Mouse (Mus musculus): ENCODE measurements around the gene Zfp260. TPM values are rescaled to one million over a fixed set of nuclear protein-coding genes. Genes with fewer than 3 reads are reported as not detected.

Gene Zfp260
- polyA plus RNA-seq, 1 experiment from 2014 or later, result 82.3 TPM

DNA sequence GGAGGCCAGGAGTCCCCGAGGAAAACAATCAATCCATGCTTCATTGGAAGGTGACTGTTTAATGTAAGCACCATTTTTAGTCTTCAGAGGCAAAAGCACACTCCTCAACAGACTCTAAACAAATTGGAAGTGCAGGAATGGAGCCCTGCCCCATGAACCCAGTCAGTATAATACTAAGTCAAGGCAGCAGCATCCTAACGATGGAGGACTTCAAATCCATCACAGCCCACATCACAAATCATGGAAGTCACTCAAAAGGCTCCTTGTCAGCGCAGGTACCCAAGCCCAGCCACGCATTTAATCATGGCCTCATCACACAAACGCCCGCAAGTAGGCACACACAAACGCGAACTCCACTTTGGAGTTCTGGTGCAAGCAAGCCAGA, 48.6 kb downstream of the Zfp260 start:
- no peaks in the 10 kb centered on the region for H3K27me3 ChIP-seq (replicated peaks)
- no peaks in the 10 kb centered on the region for H3K9me3 ChIP-seq
- no peaks in the 10 kb centered on the region for H3K4me1 ChIP-seq (replicated peaks)
- peak overlapping the region; percentile 67 for H3K4me2 ChIP-seq (replicated peaks)
- H3K4me3 ChIP-seq (replicated peaks), result peak overlapping the region; percentile 51
- 13% methylated on average over 8 of the region's 8 CpGs for WGBS
- peak overlapping the region; percentile 59; the same call in 1 of the 2 replicates for H3K9ac ChIP-seq
- H3K27ac ChIP-seq, result peak overlapping the region; percentile 73; the same call in 1 of the 2 replicates
- H3K36me3 ChIP-seq, result peaks cover 11% of the 10 kb centered on the region; the same call in 1 of the 2 replicates
- ATAC-seq, result peak; percentile 29

DNA sequence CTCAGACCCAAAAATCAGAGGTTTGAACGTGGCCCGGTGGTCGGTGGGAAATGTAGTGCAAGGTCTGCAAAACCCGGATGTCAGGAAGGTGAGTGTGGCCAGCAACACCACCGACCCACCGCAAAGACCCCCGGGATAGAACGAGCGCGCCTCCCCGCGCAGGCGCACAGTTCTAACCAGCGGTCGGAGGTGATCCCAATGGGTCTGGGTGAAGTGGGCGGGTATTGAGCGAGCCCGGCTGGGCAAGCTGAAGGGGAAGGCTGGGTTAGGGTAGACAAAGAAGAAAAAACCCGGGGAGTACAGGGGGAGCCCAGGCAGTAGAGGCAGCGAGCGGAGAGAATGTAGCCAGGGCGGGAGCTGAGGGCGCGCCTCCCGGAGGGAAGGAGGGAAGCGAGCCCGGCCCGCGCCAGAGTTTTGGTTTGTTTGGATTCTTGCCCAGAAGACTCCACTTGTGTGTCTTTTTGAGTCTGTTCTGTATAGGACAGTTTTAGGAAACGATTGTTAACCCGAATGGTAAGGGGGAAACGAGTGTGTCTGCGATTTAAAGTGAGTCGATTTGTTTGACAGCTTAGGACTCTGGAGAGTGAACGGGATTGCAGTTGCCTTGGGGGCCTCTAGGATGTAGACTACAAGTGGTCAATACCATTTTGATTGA, 49.1 kb downstream of the Zfp260 start:
- Histone ChIP-seq H3K9ac (peak overlapping the region; percentile 59), H3K4me2 (replicated peaks) (peak overlapping the region; percentile 67), H3K27ac (peak overlapping the region; percentile 73), H3K9me3 (no peaks in the 10 kb centered on the region), H3K27me3 (replicated peaks) (no peaks in the 10 kb centered on the region), H3K4me3 (replicated peaks) (peak overlapping the region; percentile 51), H3K36me3 (peaks cover 14% of the 10 kb centered on the region; the same call in 1 of the 2 replicates), H3K4me1 (replicated peaks) (no peaks in the 10 kb centered on the region)
- ATAC-seq, result peak; percentile 96
- WGBS, result 3% methylated on average over 35 of the region's 35 CpGs

DNA sequence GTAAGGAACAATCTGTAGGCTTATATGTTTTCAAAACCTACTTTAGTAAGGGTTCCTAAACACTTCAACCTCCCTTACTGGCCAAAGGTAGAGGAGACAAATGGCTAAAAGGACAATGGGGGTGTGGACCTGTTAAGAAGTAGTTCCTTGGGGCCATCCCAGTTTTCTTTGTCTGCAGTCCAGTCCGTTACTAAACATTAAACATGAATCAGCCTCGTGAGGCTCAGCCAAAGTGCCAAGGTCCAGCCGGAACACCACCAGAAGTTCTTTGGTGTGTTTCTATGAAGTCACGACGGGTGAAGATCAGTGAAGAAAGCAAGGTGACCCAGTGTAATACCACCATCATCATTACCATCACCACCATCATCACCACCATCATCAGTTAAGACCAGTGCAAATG, 52.4 kb downstream of the Zfp260 start:
- 93% methylated on average over 5 of the region's 5 CpGs for WGBS
- Histone ChIP-seq H3K36me3 (peaks cover 15% of the 10 kb centered on the region), H3K4me3 (replicated peaks) (no peak overlapping the region), H3K4me1 (replicated peaks) (no peaks in the 10 kb centered on the region), H3K27ac (no peak overlapping the region), H3K4me2 (replicated peaks) (no peak overlapping the region), H3K9ac (no peak overlapping the region), H3K27me3 (replicated peaks) (no peaks in the 10 kb centered on the region), H3K9me3 (peaks cover 16% of the 10 kb centered on the region)
- no peak for ATAC-seq

DNA sequence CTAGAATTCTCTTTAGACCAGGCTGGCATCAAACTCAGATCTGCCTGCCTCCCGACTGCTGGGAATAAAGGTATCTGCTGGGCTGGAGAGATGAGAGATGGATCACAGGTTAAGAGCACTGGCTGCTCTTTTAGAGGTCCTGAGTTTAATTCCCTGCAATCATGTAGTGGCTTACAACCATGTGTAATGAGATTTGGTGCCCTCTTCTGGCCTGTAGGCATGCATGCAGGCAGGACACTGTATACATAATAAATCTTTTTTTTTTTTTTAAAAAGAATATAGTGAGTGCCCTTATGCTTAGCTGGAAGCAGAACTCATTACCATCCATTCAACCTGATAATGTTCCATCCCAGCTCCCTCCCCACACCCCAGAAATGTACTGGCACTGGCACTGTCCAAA, 59.5 kb downstream of the Zfp260 start:
- H3K9ac ChIP-seq, result no peak overlapping the region
- no peak overlapping the region for H3K27ac ChIP-seq
- ATAC-seq, result no peak
- H3K4me3 ChIP-seq (replicated peaks), result no peak overlapping the region
- peaks cover 33% of the 10 kb centered on the region for H3K9me3 ChIP-seq
- no peaks in the 10 kb centered on the region for H3K27me3 ChIP-seq (replicated peaks)
- peaks cover 35% of the 10 kb centered on the region for H3K36me3 ChIP-seq
- 94% methylated on average over 1 of the region's 1 CpGs for WGBS
- H3K4me1 ChIP-seq (replicated peaks), result no peaks in the 10 kb centered on the region
- H3K4me2 ChIP-seq (replicated peaks), result no peak overlapping the region

DNA sequence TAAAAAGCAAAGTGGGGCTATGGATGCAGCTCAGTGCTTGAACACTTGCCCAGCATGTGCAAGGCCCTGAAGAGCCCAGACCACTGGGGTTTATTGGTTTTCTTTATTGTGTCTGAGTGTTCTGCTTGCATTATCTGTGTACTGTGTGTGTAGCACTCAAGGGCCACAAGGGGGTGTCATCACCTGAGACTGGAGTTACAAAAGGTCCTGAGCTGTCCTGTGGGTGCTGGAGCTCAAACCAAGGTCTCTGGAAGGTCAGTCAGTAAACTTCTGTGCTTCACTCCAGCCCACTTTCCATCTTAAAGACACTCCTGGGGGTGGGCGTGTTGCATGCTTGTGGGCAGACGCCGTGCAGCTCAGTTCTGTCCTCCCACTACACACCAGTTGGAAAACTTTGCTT, 60.9 kb downstream of the Zfp260 start:
- Histone ChIP-seq H3K36me3 (peaks cover 47% of the 10 kb centered on the region), H3K9me3 (peaks cover 26% of the 10 kb centered on the region)
- WGBS, result 97% methylated on average over 3 of the region's 3 CpGs

More for the DNA sequence above, 60.9 kb downstream of the Zfp260 start:
- ATAC-seq, result no peak
- H3K4me2 ChIP-seq (replicated peaks), result no peak overlapping the region
- H3K4me3 ChIP-seq (replicated peaks), result no peak overlapping the region
- H3K27me3 ChIP-seq (replicated peaks), result no peaks in the 10 kb centered on the region
- H3K9ac ChIP-seq, result no peak overlapping the region
- H3K27ac ChIP-seq, result no peak overlapping the region
- H3K4me1 ChIP-seq (replicated peaks), result no peaks in the 10 kb centered on the region

Other genes with a start within 250 kb of the Zfp260 start
- 3.3 and 4.0 TPM in 2 replicates for gene Zfp940, start 241.1 kb upstream of the Zfp260 start, polyA plus RNA-seq (2015; fragmentation: Nextera tagmentation; extraction: Ambion mirVana)
- gene Zfp420, start 234.8 kb upstream of the Zfp260 start, polyA plus RNA-seq (2015; fragmentation: Nextera tagmentation; extraction: Ambion mirVana), result 4.6 and 5.5 TPM in 2 replicates
- 7.3 and 7.4 TPM in 2 replicates for gene Zfp27, start 188.2 kb upstream of the Zfp260 start, polyA plus RNA-seq (2015; fragmentation: Nextera tagmentation; extraction: Ambion mirVana)
- gene Zfp383, start 186.6 kb upstream of the Zfp260 start, polyA plus RNA-seq (2015; fragmentation: Nextera tagmentation; extraction: Ambion mirVana), result 2.6 and 3.6 TPM in 2 replicates
- gene Zfp74, start 140.7 kb upstream of the Zfp260 start, polyA plus RNA-seq (2015; fragmentation: Nextera tagmentation; extraction: Ambion mirVana), result 6.6 and 7.8 TPM in 2 replicates
- gene Zfp568, start 110.8 kb upstream of the Zfp260 start, polyA plus RNA-seq (2015; fragmentation: Nextera tagmentation; extraction: Ambion mirVana), result 15.1 and 15.5 TPM in 2 replicates
- 2.7 and 2.9 TPM in 2 replicates for gene Zfp14, start 43.4 kb upstream of the Zfp260 start, polyA plus RNA-seq (2015; fragmentation: Nextera tagmentation; extraction: Ambion mirVana)
- gene Zfp82, start 21.9 kb upstream of the Zfp260 start, polyA plus RNA-seq (2015; fragmentation: Nextera tagmentation; extraction: Ambion mirVana), result 3.9 and 4.5 TPM in 2 replicates
- gene Gm26920, start 4.4 kb upstream of the Zfp260 start, polyA plus RNA-seq (2015; fragmentation: Nextera tagmentation; extraction: Ambion mirVana), result 1.2 and 1.5 TPM in 2 replicates
- gene Zfp566, start 4.2 kb upstream of the Zfp260 start, polyA plus RNA-seq (2015; fragmentation: Nextera tagmentation; extraction: Ambion mirVana), result 6.0 and 6.1 TPM in 2 replicates
- gene Zfp382, start 27.2 kb downstream of the Zfp260 start, polyA plus RNA-seq (2015; fragmentation: Nextera tagmentation; extraction: Ambion mirVana), result 6.7 and 8.3 TPM in 2 replicates
- gene Zfp146, start 75.0 kb downstream of the Zfp260 start, polyA plus RNA-seq (2015; fragmentation: Nextera tagmentation; extraction: Ambion mirVana), result 12.2 and 13.6 TPM in 2 replicates
- 30.7 and 34.3 TPM in 2 replicates for gene Cox7a1, start 89.4 kb downstream of the Zfp260 start, polyA plus RNA-seq (2015; fragmentation: Nextera tagmentation; extraction: Ambion mirVana)
- 83.7 and 101 TPM in 2 replicates for gene Capns1, start 104.0 kb downstream of the Zfp260 start, polyA plus RNA-seq (2015; fragmentation: Nextera tagmentation; extraction: Ambion mirVana)
- 115 and 116 TPM in 2 replicates for gene Polr2i, start 137.2 kb downstream of the Zfp260 start, polyA plus RNA-seq (2015; fragmentation: Nextera tagmentation; extraction: Ambion mirVana)
- gene Tbcb, start 137.5 kb downstream of the Zfp260 start, polyA plus RNA-seq (2015; fragmentation: Nextera tagmentation; extraction: Ambion mirVana), result 136 and 148 TPM in 2 replicates
- gene Ovol3, start 140.9 kb downstream of the Zfp260 start, polyA plus RNA-seq (2015; fragmentation: Nextera tagmentation; extraction: Ambion mirVana), result not detected in 2 replicates
- gene Thap8, start 185.3 kb downstream of the Zfp260 start, polyA plus RNA-seq (2015; fragmentation: Nextera tagmentation; extraction: Ambion mirVana), result 0.34 and 0.56 TPM in 2 replicates
- 6.6 and 8.4 TPM in 2 replicates for gene Wdr62, start 185.6 kb downstream of the Zfp260 start, polyA plus RNA-seq (2015; fragmentation: Nextera tagmentation; extraction: Ambion mirVana)
- 22.6 and 23.4 TPM in 2 replicates for gene Clip3, start 197.0 kb downstream of the Zfp260 start, polyA plus RNA-seq (2015; fragmentation: Nextera tagmentation; extraction: Ambion mirVana)
- gene Alkbh6, start 213.9 kb downstream of the Zfp260 start, polyA plus RNA-seq (2015; fragmentation: Nextera tagmentation; extraction: Ambion mirVana), result 63.9 and 68.5 TPM in 2 replicates
- gene Syne4, start 220.0 kb downstream of the Zfp260 start, polyA plus RNA-seq (2015; fragmentation: Nextera tagmentation; extraction: Ambion mirVana), result 47.7 and 65.3 TPM in 2 replicates
- 1.8 TPM in 1 of 2 replicates, not detected in the other for gene E130208F15Rik, start 227.0 kb downstream of the Zfp260 start, polyA plus RNA-seq (2015; fragmentation: Nextera tagmentation; extraction: Ambion mirVana)
- gene Sdhaf1, start 229.1 kb downstream of the Zfp260 start, polyA plus RNA-seq (2015; fragmentation: Nextera tagmentation; extraction: Ambion mirVana), result 15.5 and 18.0 TPM in 2 replicates

All from intestine, embryonic 15.5 days (tissue).